Mouse (Mus musculus) lung, embryonic 16.5 days (tissue): Measurements from ENCODE around the gene Tor2a. TPM values are rescaled to one million over a fixed set of nuclear protein-coding genes. Genes with fewer than 3 reads are reported as not detected.

Experiments used
- ATAC-seq: fragments of 200-750 bp; cut with Nextera tagmentation; 2 replicates; pipeline ENCODE4 v1.8.0; 2017; ENCODE audit warnings: low read depth, mild to moderate bottlenecking, moderate library complexity
- H3K27ac ChIP-seq: fragments of 300-500 bp; sonication (generic); 2 replicates; pipeline ENCODE4 v1.5.1; 2014; ENCODE audit warnings: mild to moderate bottlenecking, control low read depth, low read length
- H3K27me3 ChIP-seq: fragments of 300-500 bp; sonication (generic); 2 replicates; pipeline ENCODE4 v1.6.1; 2014; ENCODE audit warnings: low read depth, low read length, mixed read lengths; ENCODE audit not compliant: control insufficient read depth, insufficient read depth
- H3K36me3 ChIP-seq: fragments of 300-500 bp; sonication (generic); 2 replicates; pipeline ENCODE4 v1.6.1; 2014; ENCODE audit warnings: low read length; ENCODE audit not compliant: control insufficient read depth, insufficient read depth
- H3K4me1 ChIP-seq: fragments of 300-500 bp; sonication (generic); replicated peaks from 2 replicates; pipeline ENCODE4 v1.6.1; 2014; ENCODE audit warnings: low read length, mixed read lengths; ENCODE audit not compliant: control insufficient read depth, insufficient read depth
- H3K4me2 ChIP-seq: fragments of 300-500 bp; sonication (generic); 2 replicates; pipeline ENCODE4 v1.6.1; 2014; ENCODE audit warnings: low read depth, low read length, control low read depth
- H3K4me3 ChIP-seq: fragments of 300-500 bp; sonication (generic); 2 replicates; pipeline ENCODE4 v1.5.1; 2014; ENCODE audit warnings: mild to moderate bottlenecking, low read length, control low read depth
- H3K9ac ChIP-seq: fragments of 300-500 bp; sonication (generic); 2 replicates; pipeline ENCODE4 v1.6.1; 2014; ENCODE audit warnings: low read length, control low read depth
- H3K9me3 ChIP-seq: fragments of 300-500 bp; sonication (generic); 2 replicates; pipeline ENCODE4 v1.6.1; 2016; ENCODE audit warnings: low read length; ENCODE audit not compliant: control insufficient read depth
- WGBS: fragments of 180-500 bp; shearing (Covaris S2); extraction: QIAGEN DNeasy Blood & Tissue Kit; methylation state at CpG from one replicate; pipeline ENCODE4 v1.1.7; 2014; 5-methylcytosine and 5-hydroxymethylcytosine counted together
- microRNA counts: library from miRNA; unstranded; fragments of <30 nt; microRNA quantifications from one replicate; lab custom pipeline; 2016
- microRNA-seq: library from miRNA; unstranded; fragments of <30 nt; microRNA quantifications from one replicate; pipeline ENCODE4, GENCODE M21; 2016
- polyA plus RNA-seq: library from polyadenylated mRNA; unstranded; fragments of >200 nt; fragmentation: Nextera tagmentation; extraction: Ambion mirVana; gene quantifications from 2 replicates; pipeline ENCODE4 v1.2.1, GENCODE M21; 2015

The Tor2a gene
- polyA plus RNA-seq, 1 experiment from 2014 or later: 63.5 TPM

DNA sequence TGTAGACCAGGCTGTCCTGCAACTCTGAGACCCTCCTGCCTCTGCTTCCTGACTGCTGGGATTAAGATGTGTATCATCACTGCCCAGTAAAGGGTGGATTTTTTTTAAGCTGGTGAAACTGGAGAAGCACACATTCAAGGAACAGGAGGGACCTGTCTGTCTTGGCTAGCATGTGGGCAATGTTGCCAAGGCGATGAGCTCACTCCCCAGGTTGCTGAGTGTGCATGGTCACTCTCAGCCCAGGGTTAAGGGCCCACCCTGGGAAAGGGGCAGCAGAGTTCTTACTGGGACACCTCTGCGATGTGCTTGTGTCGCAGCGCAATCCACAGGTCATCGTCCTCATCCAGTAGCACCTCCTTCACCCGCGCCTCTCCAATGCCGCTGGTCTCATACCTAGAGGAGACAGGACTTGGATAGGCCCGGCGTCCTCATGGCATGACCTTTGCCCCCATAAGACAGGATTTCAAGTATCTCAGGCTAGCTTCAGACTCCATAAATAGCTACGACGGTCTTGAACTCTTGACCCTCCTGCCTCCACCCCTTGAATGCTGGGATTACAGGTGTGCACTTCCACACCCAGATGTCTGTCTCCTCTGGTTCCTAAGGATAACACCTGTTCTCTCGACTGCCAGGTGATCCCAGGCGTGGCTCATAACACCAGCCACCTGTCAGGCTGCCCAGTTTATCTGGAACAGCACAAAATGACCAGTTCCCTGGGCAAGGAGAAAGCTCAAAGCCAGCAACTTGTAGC is 52.0 kb downstream of the Tor2a start:
- no peak for ATAC-seq
- Histone ChIP-seq H3K27me3 (no peaks in the 10 kb centered on the region), H3K27ac (no peak overlapping the region), H3K36me3 (peaks cover 2% of the 10 kb centered on the region; the same call in 1 of the 2 replicates), H3K4me1 (peaks cover 3% of the 10 kb centered on the region; the same call in 1 of the 2 replicates), H3K9me3 (no peaks in the 10 kb centered on the region), H3K4me2 (no peak overlapping the region), H3K4me3 (no peak overlapping the region), H3K9ac (no peak overlapping the region)
- 84% methylated on average over 14 of the region's 14 CpGs for WGBS

MicroRNAs encoded within 50 kb of the gene (microRNA counts, 519-probe panel; counts per million panel counts)
- not detected for microRNA mmu-miR-2861 (lab: Ali Mortazavi, UCI)

Small RNA genes lying within 50 kb of the gene (microRNA-seq; reads per million reads assigned to microRNA genes)
- gene Mir2861: not detected
- not detected for gene Mir3960

Other genes starting within 250 kb of the Tor2a start
- gene Fam102a, start 221.9 kb upstream of the Tor2a start, polyA plus RNA-seq: 11.9 and 12.7 TPM in 2 replicates
- 106 and 109 TPM in 2 replicates for gene Dpm2, start 186.4 kb upstream of the Tor2a start, polyA plus RNA-seq
- gene Pip5kl1, start 182.4 kb upstream of the Tor2a start, polyA plus RNA-seq: 0.15 and 0.34 TPM in 2 replicates
- gene 9430097D07Rik, start 181.6 kb upstream of the Tor2a start, polyA plus RNA-seq: not detected in 2 replicates
- gene St6galnac4, start 170.1 kb upstream of the Tor2a start, polyA plus RNA-seq: 26.0 and 28.1 TPM in 2 replicates
- 25.4 and 26.3 TPM in 2 replicates for gene St6galnac6, start 157.5 kb upstream of the Tor2a start, polyA plus RNA-seq
- 67.2 and 76.7 TPM in 2 replicates for gene Ak1, start 135.5 kb upstream of the Tor2a start, polyA plus RNA-seq
- 108 and 120 TPM in 2 replicates for gene Eng, start 110.6 kb upstream of the Tor2a start, polyA plus RNA-seq
- gene Fpgs, start 53.1 kb upstream of the Tor2a start, polyA plus RNA-seq: 22.0 and 25.5 TPM in 2 replicates
- gene Cdk9, start 44.2 kb upstream of the Tor2a start, polyA plus RNA-seq: 77.2 and 85.1 TPM in 2 replicates
- gene Sh2d3c, start 36.2 kb upstream of the Tor2a start, polyA plus RNA-seq: 43.2 and 46.2 TPM in 2 replicates
- gene 6330409D20Rik, start 16.2 kb upstream of the Tor2a start, polyA plus RNA-seq: 0.34 and 0.43 TPM in 2 replicates
- gene Ttc16, start 18.4 kb downstream of the Tor2a start, polyA plus RNA-seq: 1.2 and 2.1 TPM in 2 replicates
- 4.1 and 4.5 TPM in 2 replicates for gene Ptrh1, start 18.6 kb downstream of the Tor2a start, polyA plus RNA-seq
- gene Cfap157, start 27.2 kb downstream of the Tor2a start, polyA plus RNA-seq: 2.1 and 2.4 TPM in 2 replicates
- 21.9 and 24.1 TPM in 2 replicates for gene Stxbp1, start 90.0 kb downstream of the Tor2a start, polyA plus RNA-seq
- 133 and 141 TPM in 2 replicates for gene Fam129b, start 118.9 kb downstream of the Tor2a start, polyA plus RNA-seq
- 145 and 151 TPM in 2 replicates for gene Rpl12, start 204.3 kb downstream of the Tor2a start, polyA plus RNA-seq
- 9.3 and 10.6 TPM in 2 replicates for gene Lrsam1, start 204.4 kb downstream of the Tor2a start, polyA plus RNA-seq
- gene Slc2a8, start 224.8 kb downstream of the Tor2a start, polyA plus RNA-seq: 19.2 and 20.6 TPM in 2 replicates